Mouse (Mus musculus) MEL (cell line): ENCODE measurements around the gene Gm20388.

ENCODE experiments used
- CTCF ChIP-seq, 3 experiments: IDR thresholded peaks in 2 of 3; conservative IDR thresholded peaks in 1 of 3; 2 replicates each; pipeline ENCODE4 v1.5.1; 2011 to 2012; ENCODE audit warnings: low read length in 3 of 3, low read depth in 2 of 3, mild to moderate bottlenecking in 2 of 3, improper control_type of control experiment in 1 of 3, inconsistent platforms in 1 of 3, mixed read lengths in 1 of 3, moderate library complexity in 1 of 3; ENCODE audit not compliant: control insufficient read depth in 1 of 3, insufficient read depth in 1 of 3, poor library complexity in 1 of 3, severe bottlenecking in 1 of 3
- USF1 ChIP-seq: IDR thresholded peaks from 2 replicates; pipeline ENCODE4 v1.6.1; 2014; ENCODE audit warnings: low read depth, mild to moderate bottlenecking, inconsistent platforms, low read length, improper control_type of control experiment, moderate library complexity

DNA sequence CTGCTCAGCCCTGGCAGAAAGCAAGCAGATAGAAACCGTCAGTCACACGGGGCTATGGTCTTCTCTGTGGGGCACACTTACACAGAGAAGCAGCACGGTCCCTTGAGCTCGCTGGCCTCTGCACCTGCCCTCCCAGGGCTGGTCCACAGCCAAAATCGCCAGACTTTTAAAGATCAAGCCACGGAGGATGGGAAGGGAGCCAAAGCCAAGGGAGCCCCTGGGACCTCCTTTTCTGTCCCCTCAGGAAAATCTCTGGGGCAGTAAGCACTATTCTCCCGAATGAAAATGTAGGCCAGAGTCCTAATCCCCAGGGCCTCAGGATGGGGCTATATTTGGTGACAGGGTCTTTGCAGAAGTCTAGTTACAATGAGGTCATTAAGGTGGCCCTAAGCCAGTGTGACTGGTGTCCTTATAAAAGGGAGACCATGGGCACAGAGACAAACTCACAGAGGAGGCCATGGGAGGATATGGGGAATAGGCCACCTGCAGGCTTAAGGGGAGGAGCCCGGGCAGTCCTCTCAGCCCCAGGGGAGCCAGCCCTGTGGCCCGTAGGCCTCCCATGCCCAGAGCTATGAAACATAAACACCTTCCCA is 4374.4 kb downstream of the Gm20388 start:
- TF ChIP-seq CTCF (IDR thresholded peaks at IDR 0.05 in 2 of 3, conservative IDR thresholded peaks at IDR 0.05 in 1 of 3; ENCODE audit: control insufficient read depth in 1 of 3, insufficient read depth in 1 of 3, low read depth in 2 of 3, low read length in 3 of 3, poor library complexity in 1 of 3, severe bottlenecking in 1 of 3) = no peak
- no peak for TF ChIP-seq USF1
